Mouse (Mus musculus): ENCODE measurements around the gene Kcna6. TPM values are rescaled to one million over a fixed set of nuclear protein-coding genes. Genes with fewer than 3 reads are reported as not detected.

Kcna6 gene
- polyA plus RNA-seq, 1 experiment, result not detected

- Histone ChIP-seq H3K27ac (ENCODE audit: insufficient read depth, low read depth, low read length) (no peak overlapping the region), H3K4me1 (ENCODE audit: control insufficient read depth, insufficient read depth, low read length) (no peaks in the 10 kb centered on the region), H3K4me3 (ENCODE audit: insufficient read depth, low read length) (no peak overlapping the region)
- no peak for TF ChIP-seq POLR2A (IDR thresholded peaks at IDR 0.05; ENCODE audit: borderline replicate concordance, low read depth, low read length)
These were observed 3.5 kb downstream of the Kcna6 start for GRCm38 (mm10) chr6:126736996-126737395.

GRCm38 (mm10) chr6:126735806-126736205 is 4.7 kb downstream of the Kcna6 start:
- H3K4me3 ChIP-seq (ENCODE audit: insufficient read depth, low read length), result no peak overlapping the region
- TF ChIP-seq POLR2A (IDR thresholded peaks at IDR 0.05; ENCODE audit: borderline replicate concordance, low read depth, low read length) (no peak), CTCF (IDR thresholded peaks at IDR 0.05; ENCODE audit: low read depth, low read length) (no peak)
- H3K27ac ChIP-seq (ENCODE audit: insufficient read depth, low read depth, low read length), result no peak overlapping the region
- no peaks in the 10 kb centered on the region for H3K4me1 ChIP-seq (ENCODE audit: control insufficient read depth, insufficient read depth, low read length)

GRCm38 (mm10) chr6:126732645-126733044 is 7.8 kb downstream of the Kcna6 start:
- H3K4me1 ChIP-seq (ENCODE audit: control insufficient read depth, insufficient read depth, low read length), result no peaks in the 10 kb centered on the region
- TF ChIP-seq CTCF (IDR thresholded peaks at IDR 0.05; ENCODE audit: low read depth, low read length) (no peak), POLR2A (IDR thresholded peaks at IDR 0.05; ENCODE audit: borderline replicate concordance, low read depth, low read length) (no peak)
- H3K27ac ChIP-seq (ENCODE audit: insufficient read depth, low read depth, low read length), result no peak overlapping the region
- H3K4me3 ChIP-seq (ENCODE audit: insufficient read depth, low read length), result no peak overlapping the region

- Histone ChIP-seq H3K4me3 (ENCODE audit: insufficient read depth, low read length) (no peak overlapping the region), H3K27ac (ENCODE audit: insufficient read depth, low read depth, low read length) (no peak overlapping the region), H3K4me1 (ENCODE audit: control insufficient read depth, insufficient read depth, low read length) (no peaks in the 10 kb centered on the region)
- TF ChIP-seq CTCF (IDR thresholded peaks at IDR 0.05; ENCODE audit: low read depth, low read length), result no peak
- no peak for TF ChIP-seq POLR2A (IDR thresholded peaks at IDR 0.05; ENCODE audit: borderline replicate concordance, low read depth, low read length)
These were observed 11.7 kb downstream of the Kcna6 start for GRCm38 (mm10) chr6:126728803-126729202.

- Histone ChIP-seq H3K27ac (ENCODE audit: insufficient read depth, low read depth, low read length) (no peak overlapping the region), H3K4me1 (ENCODE audit: control insufficient read depth, insufficient read depth, low read length) (no peaks in the 10 kb centered on the region), H3K4me3 (ENCODE audit: insufficient read depth, low read length) (no peak overlapping the region)
- TF ChIP-seq POLR2A (IDR thresholded peaks at IDR 0.05; ENCODE audit: borderline replicate concordance, low read depth, low read length) (no peak), CTCF (IDR thresholded peaks at IDR 0.05; ENCODE audit: low read depth, low read length) (no peak)
These were observed 21.9 kb downstream of the Kcna6 start for GRCm38 (mm10) chr6:126718423-126719087.

- no peak overlapping the region for H3K27ac ChIP-seq (ENCODE audit: insufficient read depth, low read depth, low read length)
- H3K4me3 ChIP-seq (ENCODE audit: insufficient read depth, low read length), result no peak overlapping the region
- TF ChIP-seq POLR2A (IDR thresholded peaks at IDR 0.05; ENCODE audit: borderline replicate concordance, low read depth, low read length), result no peak
- no peak for TF ChIP-seq CTCF (IDR thresholded peaks at IDR 0.05; ENCODE audit: low read depth, low read length)
- H3K4me1 ChIP-seq (ENCODE audit: control insufficient read depth, insufficient read depth, low read length), result no peaks in the 10 kb centered on the region
These were observed 27.9 kb downstream of the Kcna6 start for GRCm38 (mm10) chr6:126712531-126712930.

- Histone ChIP-seq H3K4me1 (ENCODE audit: control insufficient read depth, insufficient read depth, low read length) (no peaks in the 10 kb centered on the region), H3K4me3 (ENCODE audit: insufficient read depth, low read length) (no peak overlapping the region), H3K27ac (ENCODE audit: insufficient read depth, low read depth, low read length) (no peak overlapping the region)
- TF ChIP-seq CTCF (IDR thresholded peaks at IDR 0.05; ENCODE audit: low read depth, low read length) (no peak), POLR2A (IDR thresholded peaks at IDR 0.05; ENCODE audit: borderline replicate concordance, low read depth, low read length) (no peak)
These were observed 34.5 kb downstream of the Kcna6 start for GRCm38 (mm10) chr6:126705936-126706335.

- Histone ChIP-seq H3K4me1 (ENCODE audit: control insufficient read depth, insufficient read depth, low read length) (no peaks in the 10 kb centered on the region), H3K27ac (ENCODE audit: insufficient read depth, low read depth, low read length) (no peak overlapping the region), H3K4me3 (ENCODE audit: insufficient read depth, low read length) (no peak overlapping the region)
- no peak for TF ChIP-seq POLR2A (IDR thresholded peaks at IDR 0.05; ENCODE audit: borderline replicate concordance, low read depth, low read length)
- TF ChIP-seq CTCF (IDR thresholded peaks at IDR 0.05; ENCODE audit: low read depth, low read length), result peak; percentile 43; the same call in 1 of the 2 replicates
These were observed 36.0 kb downstream of the Kcna6 start for GRCm38 (mm10) chr6:126704430-126704829.

GRCm38 (mm10) chr6:126702116-126702515 is 38.4 kb downstream of the Kcna6 start:
- TF ChIP-seq CTCF (IDR thresholded peaks at IDR 0.05; ENCODE audit: low read depth, low read length) (peak; percentile 94), POLR2A (IDR thresholded peaks at IDR 0.05; ENCODE audit: borderline replicate concordance, low read depth, low read length) (no peak)
- Histone ChIP-seq H3K4me1 (ENCODE audit: control insufficient read depth, insufficient read depth, low read length) (no peaks in the 10 kb centered on the region), H3K27ac (ENCODE audit: insufficient read depth, low read depth, low read length) (no peak overlapping the region), H3K4me3 (ENCODE audit: insufficient read depth, low read length) (peak overlapping the region; percentile 41)

GRCm38 (mm10) chr6:126701196-126701595 is 39.3 kb downstream of the Kcna6 start:
- Histone ChIP-seq H3K27ac (ENCODE audit: insufficient read depth, low read depth, low read length) (no peak overlapping the region), H3K4me1 (ENCODE audit: control insufficient read depth, insufficient read depth, low read length) (no peaks in the 10 kb centered on the region), H3K4me3 (ENCODE audit: insufficient read depth, low read length) (no peak overlapping the region)
- TF ChIP-seq POLR2A (IDR thresholded peaks at IDR 0.05; ENCODE audit: borderline replicate concordance, low read depth, low read length) (no peak), CTCF (IDR thresholded peaks at IDR 0.05; ENCODE audit: low read depth, low read length) (no peak)

Measured in bone marrow macrophage, adult 2 months (primary cell).